Mouse (Mus musculus) liver, embryonic 16.5 days (tissue): ENCODE results near the gene Astn1. TPM values are rescaled to one million over a fixed set of nuclear protein-coding genes. Genes with fewer than 3 reads are reported as not detected.

ENCODE experiments used
- ATAC-seq: fragments of 200-750 bp; cut with Nextera tagmentation; 2 replicates; pipeline ENCODE4 v1.8.0; 2017; ENCODE audit warnings: low read depth, mild to moderate bottlenecking, moderate number of reproducible peaks, moderate library complexity
- H3K27ac ChIP-seq: fragments of 300-500 bp; sonication (generic); 2 replicates; pipeline ENCODE4 v1.5.1; 2014; ENCODE audit warnings: mild to moderate bottlenecking, low read length
- H3K27me3 ChIP-seq: fragments of 300-500 bp; sonication (generic); 2 replicates; pipeline ENCODE4 v1.6.1; 2014; ENCODE audit warnings: low read depth, low read length, mixed read lengths; ENCODE audit not compliant: control insufficient read depth, insufficient read depth
- H3K36me3 ChIP-seq: fragments of 300-500 bp; sonication (generic); 2 replicates; pipeline ENCODE4 v1.6.1; 2014; ENCODE audit warnings: mild to moderate bottlenecking; ENCODE audit not compliant: control insufficient read depth, insufficient read depth
- H3K4me1 ChIP-seq: fragments of 300-500 bp; sonication (generic); 2 replicates; pipeline ENCODE4 v1.6.1; 2014; ENCODE audit warnings: low read depth, low read length, mixed read lengths; ENCODE audit not compliant: control insufficient read depth
- H3K4me2 ChIP-seq: fragments of 300-500 bp; sonication (generic); 2 replicates; pipeline ENCODE4 v1.6.1; 2014; ENCODE audit warnings: low read depth, low read length, mixed read lengths
- H3K4me3 ChIP-seq: fragments of 300-500 bp; sonication (generic); 2 replicates; pipeline ENCODE4 v1.5.1; 2014; ENCODE audit warnings: low read depth, mild to moderate bottlenecking, low read length
- H3K9ac ChIP-seq: fragments of 300-500 bp; sonication (generic); 2 replicates; pipeline ENCODE4 v1.6.1; 2014; ENCODE audit warnings: low read depth, low read length
- H3K9me3 ChIP-seq: fragments of 300-500 bp; sonication (generic); replicated peaks from 2 replicates; pipeline ENCODE4 v1.6.1; 2016; ENCODE audit warnings: low read length; ENCODE audit not compliant: control insufficient read depth
- WGBS: fragments of 180-500 bp; shearing (Covaris S2); extraction: QIAGEN DNeasy Blood & Tissue Kit; methylation state at CpG from one replicate; pipeline ENCODE4 v1.1.7; 2014; ENCODE audit not compliant: insufficient replicate concordance; 5-methylcytosine and 5-hydroxymethylcytosine counted together
- polyA plus RNA-seq: library from polyadenylated mRNA; unstranded; fragments of >200 nt; fragmentation: Nextera tagmentation; extraction: Ambion mirVana; gene quantifications from 2 replicates; pipeline ENCODE4 v1.2.1, GENCODE M21; 2015

The Astn1 gene
- polyA plus RNA-seq, 1 experiment from 2014 or later = not detected

DNA sequence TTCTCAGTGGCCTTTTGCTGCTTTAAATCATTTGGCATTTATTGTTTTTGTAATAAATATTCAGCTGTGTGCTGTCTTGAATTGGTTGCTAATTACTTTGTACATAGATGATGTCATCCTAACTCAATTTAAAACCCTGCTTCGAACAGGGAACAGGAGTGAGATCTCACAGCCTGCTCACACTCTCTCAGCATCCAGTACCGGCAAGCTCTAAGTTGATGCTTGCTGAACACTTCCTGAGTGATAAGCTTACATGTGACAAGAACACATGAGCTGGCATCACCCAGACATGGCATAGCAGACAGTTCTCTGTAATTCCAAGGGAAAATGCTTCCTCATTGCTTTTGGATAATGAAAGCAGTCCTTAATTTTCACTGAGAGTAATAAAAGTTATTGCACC is 38.8 kb downstream of the Astn1 start:
- Histone ChIP-seq H3K4me1 (no peaks in the 10 kb centered on the region), H3K27ac (no peak overlapping the region), H3K9ac (no peak overlapping the region), H3K9me3 (no peaks in the 10 kb centered on the region), H3K27me3 (no peaks in the 10 kb centered on the region), H3K4me2 (no peak overlapping the region), H3K4me3 (no peak overlapping the region), H3K36me3 (no peaks in the 10 kb centered on the region)
- no peak for ATAC-seq
- WGBS = 60% methylated on average over 2 of the region's 2 CpGs

DNA sequence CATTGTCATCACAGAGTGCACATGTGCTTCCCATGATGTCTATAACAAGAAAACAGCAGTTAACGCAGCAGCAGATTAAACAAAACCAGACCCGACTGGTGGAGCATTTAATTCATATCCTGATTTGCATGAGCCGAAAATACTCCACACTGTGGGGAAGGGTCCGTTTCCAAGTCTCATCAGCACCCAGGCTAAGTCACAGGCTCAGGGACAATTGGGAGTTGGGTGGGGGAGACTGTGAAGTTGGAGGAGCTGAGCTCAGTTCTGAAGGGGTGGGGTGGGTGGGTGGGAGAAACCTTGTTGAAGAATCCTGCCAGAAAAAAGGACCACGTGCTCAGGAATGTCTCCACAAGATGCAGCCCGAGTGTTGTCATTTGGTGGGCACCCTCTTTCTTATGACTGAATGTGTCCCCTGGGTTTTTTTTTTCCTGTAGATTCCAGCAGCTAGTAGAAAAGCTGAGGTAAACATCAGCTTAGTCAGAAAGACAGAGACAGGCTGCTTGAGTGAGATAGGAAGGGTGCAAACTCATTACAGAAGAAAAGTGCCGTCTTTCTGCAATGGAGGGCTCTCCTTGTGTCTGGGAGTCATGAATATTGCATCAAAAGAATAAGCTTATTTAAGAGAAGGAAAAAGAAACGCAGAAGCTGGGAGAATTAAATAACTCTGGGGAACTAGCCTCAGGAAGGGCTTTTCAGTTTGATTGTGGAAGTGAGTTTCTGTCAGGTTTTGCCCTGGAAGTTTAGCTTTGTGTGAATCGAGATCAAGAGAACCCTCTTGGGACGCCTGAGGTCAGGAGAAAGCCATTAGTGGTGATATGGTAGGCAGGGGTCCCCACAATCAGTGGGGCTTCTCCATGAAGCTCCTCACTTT is 44.1 kb downstream of the Astn1 start:
- Histone ChIP-seq H3K4me2 (no peak overlapping the region), H3K27ac (no peak overlapping the region), H3K9me3 (no peaks in the 10 kb centered on the region), H3K36me3 (no peaks in the 10 kb centered on the region), H3K4me1 (no peaks in the 10 kb centered on the region), H3K9ac (no peak overlapping the region), H3K27me3 (no peaks in the 10 kb centered on the region), H3K4me3 (no peak overlapping the region)
- 51% methylated on average over 10 of the region's 10 CpGs for WGBS
- no peak for ATAC-seq

DNA sequence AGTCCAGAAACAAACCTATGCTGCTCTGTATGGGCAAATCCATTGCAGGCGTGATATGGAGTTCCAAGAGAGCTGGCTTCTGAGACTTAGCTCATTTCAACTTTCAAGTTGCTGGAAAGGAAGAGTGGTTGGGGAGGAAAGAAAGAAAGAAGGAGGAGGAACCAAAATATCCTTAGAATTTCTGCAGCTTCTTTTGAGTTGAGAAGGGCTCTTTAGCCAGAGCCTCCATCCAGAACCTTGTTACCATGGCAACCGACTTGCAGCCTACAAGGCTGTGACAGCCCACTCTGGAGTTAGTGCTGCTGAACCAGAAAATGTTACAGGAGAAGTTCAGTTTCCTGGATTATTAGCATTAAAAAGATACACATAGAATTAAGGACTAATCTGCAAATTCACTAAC is 46.1 kb downstream of the Astn1 start:
- Histone ChIP-seq H3K4me1 (no peaks in the 10 kb centered on the region), H3K27ac (no peak overlapping the region), H3K9ac (no peak overlapping the region), H3K4me3 (no peak overlapping the region), H3K4me2 (no peak overlapping the region), H3K36me3 (no peaks in the 10 kb centered on the region), H3K9me3 (no peaks in the 10 kb centered on the region), H3K27me3 (no peaks in the 10 kb centered on the region)
- no peak for ATAC-seq
- 58% methylated on average over 2 of the region's 2 CpGs for WGBS

DNA sequence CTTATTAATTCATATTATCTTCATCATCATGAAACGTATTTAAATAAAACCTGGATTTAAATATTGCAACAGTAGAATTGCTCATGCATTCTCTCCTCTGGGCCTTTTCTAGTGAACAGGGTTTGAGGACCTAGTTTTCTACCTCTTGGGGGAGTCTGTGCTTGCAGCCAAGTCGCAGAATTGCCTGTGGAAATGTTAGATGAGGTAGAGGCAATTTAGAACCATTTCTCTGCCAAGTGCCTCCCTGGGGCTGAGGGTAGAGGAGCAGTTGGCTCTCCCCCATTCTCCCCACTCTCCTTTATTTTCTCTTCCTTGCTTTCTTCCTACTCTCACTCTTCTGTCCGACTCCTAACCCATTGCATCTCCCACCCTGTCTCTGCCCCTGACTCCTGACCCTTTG is 49.1 kb downstream of the Astn1 start:
- ATAC-seq = no peak
- H3K4me2 ChIP-seq = no peak overlapping the region
- H3K9ac ChIP-seq = no peak overlapping the region
- H3K4me3 ChIP-seq = no peak overlapping the region
- no peaks in the 10 kb centered on the region for H3K9me3 ChIP-seq
- 48% methylated on average over 3 of the region's 3 CpGs for WGBS
- no peaks in the 10 kb centered on the region for H3K36me3 ChIP-seq
- no peaks in the 10 kb centered on the region for H3K4me1 ChIP-seq
- no peaks in the 10 kb centered on the region for H3K27me3 ChIP-seq
- H3K27ac ChIP-seq = no peak overlapping the region

DNA sequence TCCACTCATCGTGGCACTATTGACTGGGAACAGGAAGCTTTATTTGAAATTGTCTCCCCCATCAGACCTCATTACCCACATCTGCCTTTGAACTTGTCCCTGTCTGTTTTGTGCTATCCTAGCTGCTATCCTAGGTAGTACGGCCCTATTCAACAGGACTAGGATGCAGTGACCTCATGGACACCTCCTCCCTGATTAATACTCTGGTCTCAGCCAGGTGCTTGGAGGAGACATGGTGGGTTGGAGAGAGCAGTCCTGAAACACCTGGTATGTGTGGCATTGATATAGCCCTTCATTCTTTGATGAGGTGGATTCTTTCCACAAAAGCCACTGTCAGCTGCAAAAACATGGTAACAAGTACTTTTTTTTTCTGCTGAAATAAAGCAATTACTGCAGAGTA is 52.1 kb downstream of the Astn1 start:
- H3K27ac ChIP-seq = no peak overlapping the region
- H3K36me3 ChIP-seq = no peaks in the 10 kb centered on the region
- no peaks in the 10 kb centered on the region for H3K9me3 ChIP-seq
- no peaks in the 10 kb centered on the region for H3K4me1 ChIP-seq
- no peaks in the 10 kb centered on the region for H3K27me3 ChIP-seq
- H3K4me2 ChIP-seq = no peak overlapping the region
- no peak for ATAC-seq
- H3K9ac ChIP-seq = no peak overlapping the region
- no peak overlapping the region for H3K4me3 ChIP-seq
- WGBS = 60% methylated on average over 2 of the region's 2 CpGs

DNA sequence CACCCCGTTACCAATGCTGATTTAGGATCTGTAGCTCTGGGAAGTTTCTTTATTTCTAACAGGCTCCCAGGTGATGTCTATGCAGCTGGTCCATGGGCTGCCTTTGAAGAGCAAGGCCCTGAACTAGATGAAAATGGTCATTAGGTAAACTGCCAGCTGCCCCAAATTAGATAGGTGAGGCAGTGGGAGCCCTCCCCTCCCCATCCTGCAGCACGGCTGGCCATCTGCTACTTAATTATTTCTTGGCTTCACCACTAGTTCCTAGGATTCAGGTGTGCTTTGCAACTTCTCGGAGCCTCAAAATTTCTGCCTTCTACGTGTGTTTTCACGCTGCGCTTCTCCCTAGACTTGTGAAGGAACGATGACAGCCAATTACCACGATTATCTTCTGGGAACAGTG is 59.4 kb downstream of the Astn1 start:
- ATAC-seq = no peak
- no peak overlapping the region for H3K4me3 ChIP-seq
- H3K27me3 ChIP-seq = no peaks in the 10 kb centered on the region
- H3K9ac ChIP-seq = no peak overlapping the region
- H3K36me3 ChIP-seq = no peaks in the 10 kb centered on the region
- WGBS = 65% methylated on average over 8 of the region's 8 CpGs
- H3K4me1 ChIP-seq = no peaks in the 10 kb centered on the region
- no peak overlapping the region for H3K27ac ChIP-seq
- no peak overlapping the region for H3K4me2 ChIP-seq
- H3K9me3 ChIP-seq = no peaks in the 10 kb centered on the region

DNA sequence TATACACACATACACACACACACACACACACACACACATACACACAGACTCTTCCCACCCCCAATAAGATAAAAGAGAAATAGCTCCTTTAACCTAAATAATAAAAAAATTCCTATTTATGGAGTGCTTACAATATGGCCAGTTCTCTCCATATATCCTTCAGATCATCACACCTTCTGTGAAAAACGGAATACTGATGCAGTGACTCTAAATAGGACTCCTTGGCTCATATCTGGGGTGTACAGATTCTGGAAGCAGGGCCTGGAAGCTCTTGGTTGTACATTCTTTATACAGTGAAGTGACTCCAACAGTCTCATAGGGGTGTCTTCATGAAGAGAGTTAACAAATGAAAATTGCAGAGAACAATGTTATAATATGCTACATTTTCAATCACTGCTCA is 60.7 kb downstream of the Astn1 start:
- no peak overlapping the region for H3K4me3 ChIP-seq
- H3K4me2 ChIP-seq = no peak overlapping the region
- no peak for ATAC-seq
- H3K9ac ChIP-seq = no peak overlapping the region
- no peaks in the 10 kb centered on the region for H3K9me3 ChIP-seq
- no peaks in the 10 kb centered on the region for H3K4me1 ChIP-seq
- WGBS = 20% methylated on average over 1 of the region's 1 CpGs
- no peak overlapping the region for H3K27ac ChIP-seq
- no peaks in the 10 kb centered on the region for H3K36me3 ChIP-seq
- H3K27me3 ChIP-seq = no peaks in the 10 kb centered on the region

DNA sequence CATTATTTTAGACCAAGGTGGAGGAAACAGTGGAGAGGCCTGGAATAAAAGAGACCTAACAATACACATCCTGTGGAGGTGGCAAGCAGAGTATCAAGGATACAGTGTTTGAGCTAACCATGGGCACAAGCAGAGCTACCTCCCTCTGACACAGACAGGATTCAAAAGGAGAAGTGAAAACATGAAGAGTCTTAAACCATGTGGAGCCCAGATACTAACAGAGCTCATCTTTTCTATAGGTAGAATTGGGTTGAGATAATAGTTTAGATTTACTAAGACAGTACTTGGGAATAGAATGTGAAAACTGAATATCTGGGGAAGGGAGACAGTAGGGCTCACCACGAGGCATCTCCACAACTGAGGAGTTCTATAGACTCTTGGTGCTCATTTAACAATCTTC is 84.0 kb downstream of the Astn1 start:
- ATAC-seq = no peak
- Histone ChIP-seq H3K27ac (no peak overlapping the region), H3K9me3 (no peaks in the 10 kb centered on the region), H3K4me1 (no peaks in the 10 kb centered on the region), H3K9ac (no peak overlapping the region), H3K4me3 (no peak overlapping the region), H3K4me2 (no peak overlapping the region), H3K36me3 (no peaks in the 10 kb centered on the region), H3K27me3 (no peaks in the 10 kb centered on the region)
- WGBS = 32% methylated on average over 1 of the region's 1 CpGs

DNA sequence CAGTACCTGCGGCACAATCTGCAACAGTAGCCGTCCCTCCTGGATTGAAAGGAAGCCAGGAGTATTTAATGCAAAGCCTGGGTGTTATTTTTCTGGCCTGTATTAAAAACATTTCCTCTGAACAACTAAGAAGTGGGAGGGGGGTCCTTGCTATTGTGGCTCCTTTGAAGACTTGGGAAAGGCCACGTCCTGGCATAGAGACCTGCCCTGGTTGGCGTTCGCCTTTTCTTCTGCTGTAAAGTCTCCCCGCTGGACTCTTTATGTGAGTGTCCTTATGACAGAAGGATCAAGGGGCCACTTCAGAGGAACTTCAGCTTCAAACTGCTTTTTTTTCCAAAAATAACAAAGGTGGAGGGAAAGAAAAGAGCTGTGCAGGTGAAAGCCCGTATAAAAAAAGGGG is 85.9 kb downstream of the Astn1 start:
- no peaks in the 10 kb centered on the region for H3K4me1 ChIP-seq
- no peaks in the 10 kb centered on the region for H3K27me3 ChIP-seq
- ATAC-seq = no peak
- WGBS = 67% methylated on average over 7 of the region's 7 CpGs
- no peak overlapping the region for H3K4me2 ChIP-seq
- H3K27ac ChIP-seq = no peak overlapping the region
- H3K9ac ChIP-seq = no peak overlapping the region
- H3K36me3 ChIP-seq = no peaks in the 10 kb centered on the region
- no peaks in the 10 kb centered on the region for H3K9me3 ChIP-seq
- H3K4me3 ChIP-seq = no peak overlapping the region
